Mouse (Mus musculus) right cerebral cortex, postnatal 36 days (tissue): ENCODE results near the gene Dytn.

Source experiments
- DNase-seq, 2 experiments: peaks; one replicate each; pipeline ENCODE4 v3.0.0; 2022; ENCODE audit warnings: low spot score in 2 of 2, mixed read lengths in 1 of 2

The Dytn gene

DNA sequence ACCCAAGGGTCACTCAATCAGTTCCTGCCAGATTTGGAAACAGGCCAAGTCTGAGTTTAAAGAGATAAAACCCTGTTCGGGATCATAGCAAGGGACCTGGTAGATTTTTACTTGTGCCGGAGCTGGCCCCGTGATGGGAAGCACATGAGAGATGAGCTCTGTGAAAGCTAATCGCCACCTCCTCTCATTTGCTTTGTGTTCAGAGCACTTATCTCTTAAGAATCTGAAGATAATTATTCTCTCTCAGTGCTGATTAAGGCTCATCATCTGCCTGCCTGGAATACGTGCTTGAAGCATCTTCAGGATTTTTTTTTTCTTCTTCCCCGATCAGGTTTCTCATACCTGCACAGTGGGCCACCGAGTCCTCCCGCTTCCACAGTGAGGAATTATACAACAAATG lies 107.6 kb downstream of the Dytn start:
- no peak for DNase-seq

DNA sequence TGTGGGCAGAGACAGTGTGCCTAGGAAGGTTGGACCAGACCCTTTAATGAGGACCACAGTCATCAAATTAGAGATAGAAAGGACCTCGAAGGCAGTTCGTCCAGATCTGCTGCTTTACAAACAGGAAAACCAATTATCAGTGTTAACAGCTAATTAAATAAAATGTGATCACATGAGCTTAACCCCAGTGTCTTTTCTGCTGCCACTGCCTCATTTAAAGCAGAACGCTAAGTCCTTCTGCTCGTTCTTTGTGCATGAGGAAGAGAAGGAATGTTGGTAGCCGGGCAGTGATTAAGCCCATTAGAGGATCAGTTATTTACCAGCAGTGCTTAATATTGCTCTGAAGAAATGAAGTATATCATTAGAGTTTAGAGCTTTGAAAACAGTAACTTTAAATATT lies 109.9 kb downstream of the Dytn start:
- no peak for DNase-seq

DNA sequence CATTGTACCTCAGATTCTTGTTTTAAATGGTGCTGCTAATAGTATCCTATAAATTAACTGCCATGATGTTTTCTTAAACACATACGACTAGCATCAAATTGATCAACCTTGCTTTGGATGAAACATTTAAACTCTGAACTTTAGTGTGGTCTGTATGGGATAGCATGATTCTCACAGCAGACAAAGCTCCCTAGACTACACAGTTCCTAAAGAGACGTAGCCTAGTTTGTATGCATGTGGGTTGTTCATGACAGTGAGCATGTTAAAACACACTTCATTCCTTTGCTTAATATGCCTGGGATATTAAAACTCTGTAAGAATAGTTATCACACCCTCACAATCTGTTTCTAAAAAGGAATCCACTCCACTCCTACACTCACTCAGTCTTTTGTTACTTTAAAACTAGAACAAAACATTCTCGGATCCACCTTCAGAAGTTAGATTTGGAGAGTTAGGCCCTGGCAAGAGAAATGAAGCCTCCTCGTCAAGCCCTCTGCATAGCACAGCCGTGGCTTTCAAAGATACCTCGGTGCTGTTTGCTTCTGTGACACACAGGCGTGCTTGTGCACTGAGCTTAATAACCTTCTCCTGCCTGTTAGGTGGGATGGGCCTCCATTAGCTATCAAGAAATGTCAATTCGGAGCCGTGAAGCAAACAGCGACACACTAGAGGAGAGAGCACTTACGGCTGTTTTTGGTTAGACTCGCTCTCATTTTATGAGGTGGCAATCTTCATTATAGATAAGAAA lies 112.7 kb downstream of the Dytn start:
- peak in 1 of 2 experiments; percentile 23 for DNase-seq

DNA sequence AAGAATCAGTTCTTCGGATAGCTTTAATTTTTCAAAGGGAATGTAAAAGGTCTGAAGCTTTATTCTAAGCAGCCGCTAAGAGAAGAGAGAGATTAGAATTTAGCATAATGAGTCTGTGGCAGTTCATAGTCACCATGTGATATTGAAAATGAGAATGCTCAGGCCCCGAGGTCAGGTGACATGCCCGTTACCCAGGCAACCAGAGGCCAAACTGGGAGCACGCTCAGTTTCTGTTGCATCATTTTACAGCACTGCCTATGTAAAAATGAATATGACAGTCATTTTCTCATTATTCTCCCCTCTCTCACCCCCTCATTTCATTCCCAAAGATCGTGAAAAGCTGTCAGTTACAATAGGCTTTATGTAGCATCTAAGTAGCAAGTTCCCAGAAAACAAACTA lies 113.3 kb downstream of the Dytn start:
- DNase-seq: no peak
